Comparison of ENCODE assay signal across 19 mouse cellular contexts in the genomic region with DNA sequence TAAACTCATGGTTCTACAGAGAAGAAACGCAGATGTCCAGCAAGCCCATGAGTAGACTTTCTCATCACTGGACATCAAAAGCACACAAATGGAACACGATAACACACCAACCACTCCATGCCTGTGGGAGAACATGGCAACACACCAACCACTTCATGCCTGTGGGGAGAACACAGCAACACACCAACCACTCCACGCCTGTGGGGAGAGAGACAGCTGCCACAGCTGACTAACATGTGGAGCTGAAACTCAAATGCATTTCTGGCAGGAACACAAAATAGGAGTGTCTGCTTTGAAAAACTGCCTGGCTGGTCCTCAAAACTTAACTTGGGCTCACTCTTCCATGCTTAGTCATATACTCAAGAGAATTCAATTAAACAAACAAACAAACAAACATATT.
DNase-seq lines count a peak whose midpoint lies in the region; ATAC-seq and TF ChIP-seq lines count a peak whose summit lies in the region.
"Had no signal": no experiment of that assay in that cellular context is flagged by ENCODE, and none has a peak within 500 bp of the region (broad histone marks: within the 10 kb centered on the region; RNA-seq: fewer than 3 reads in every experiment).

No protein-coding gene starts in this region.

- H3K79me2 ChIP-seq in myocyte (ENCODE audit: control insufficient read depth, insufficient read depth), result no peaks in the 10 kb centered on the region

- H3K27ac ChIP-seq in embryonic facial prominence, embryonic 14.5 days (replicated peaks; ENCODE audit: low read depth, low read length), result no peak overlapping the region
- H3K27ac ChIP-seq in embryonic facial prominence, embryonic 10.5 days (replicated peaks), result no peak overlapping the region

- TF ChIP-seq POLR2A in myocyte (IDR thresholded peaks at IDR 0.05; ENCODE audit: insufficient read length, low read depth), result no peak

- ATAC-seq in embryonic facial prominence, embryonic 14.5 days (ENCODE audit: low read depth), result no peak
- ATAC-seq: activated CD4-positive, CD25-positive, alpha-beta regulatory T cell, adult 4 months; CD4-positive, CD25-positive, alpha-beta regulatory T cell, adult 4 months; Patski had no signal

- no peaks in the 10 kb centered on the region for H3K9me3 ChIP-seq in embryonic facial prominence, embryonic 14.5 days (ENCODE audit: control insufficient read depth, low read length)
- H3K9me3 ChIP-seq in embryonic facial prominence, embryonic 10.5 days, result no peaks in the 10 kb centered on the region
- H3K9me3 ChIP-seq: G1E had no signal

- H3K9ac ChIP-seq in embryonic facial prominence, embryonic 14.5 days (ENCODE audit: low read depth, low read length), result no peak overlapping the region

- no peak overlapping the region for H3ac ChIP-seq in myocyte (ENCODE audit: control insufficient read depth, insufficient read length)

- H3K27me3 ChIP-seq in embryonic facial prominence, embryonic 14.5 days (replicated peaks; ENCODE audit: control insufficient read depth, insufficient read depth, low read length), result no peaks in the 10 kb centered on the region
- no peaks in the 10 kb centered on the region for H3K27me3 ChIP-seq in embryonic facial prominence, embryonic 10.5 days (replicated peaks; ENCODE audit: low read depth, poor library complexity, severe bottlenecking)
- peaks cover 5% of the 10 kb centered on the region for H3K27me3 ChIP-seq in myocyte (ENCODE audit: control insufficient read depth, insufficient read depth, insufficient read length)
- H3K27me3 ChIP-seq: CH12.LX had no signal

- H3K4me3 ChIP-seq in embryonic facial prominence, embryonic 14.5 days (ENCODE audit: low read depth, low read length), result no peak overlapping the region
- H3K4me3 ChIP-seq in embryonic facial prominence, embryonic 10.5 days, result no peak overlapping the region
- H3K4me3 ChIP-seq in myocyte, result no peak overlapping the region

- DNase-seq in embryonic facial prominence, embryonic 14.5 days (ENCODE audit: low spot score), result peak; percentile 36
- no peak for DNase-seq in embryonic facial prominence, embryonic 10.5 days (ENCODE audit: low spot score)
- DNase-seq in spleen, postnatal 14 days (ENCODE audit: low spot score in 2 of 2), result no peak
- DNase-seq: adrenal gland, adult 2 months; adrenal gland, adult 8-10 months; adrenal gland, postnatal 10 days; adrenal gland, postnatal 14 days; adrenal gland, postnatal 25 days; adrenal gland, postnatal 36 days; B cell, adult 2 months; cerebellum, adult 11 months; cerebellum, adult 11-12 months; cerebellum, adult 18-20 months had no signal

- 81% methylated on average over 3 of the region's 3 CpGs for WGBS in embryonic facial prominence, embryonic 14.5 days
- 87% methylated on average over 3 of the region's 3 CpGs for WGBS in embryonic facial prominence, embryonic 10.5 days

- H3K4me2 ChIP-seq in embryonic facial prominence, embryonic 14.5 days (ENCODE audit: low read depth, low read length), result no peak overlapping the region
- no peak overlapping the region for H3K4me2 ChIP-seq in myocyte (ENCODE audit: low read depth)

- H3K36me3 ChIP-seq in embryonic facial prominence, embryonic 14.5 days (ENCODE audit: control insufficient read depth, insufficient read depth, low read length), result no peaks in the 10 kb centered on the region
- no peaks in the 10 kb centered on the region for H3K36me3 ChIP-seq in embryonic facial prominence, embryonic 10.5 days (replicated peaks)
- H3K36me3 ChIP-seq in myocyte (ENCODE audit: control insufficient read depth, insufficient read depth), result no peaks in the 10 kb centered on the region
- H3K36me3 ChIP-seq: G1E had no signal

- H3K4me1 ChIP-seq in embryonic facial prominence, embryonic 14.5 days (ENCODE audit: control insufficient read depth, insufficient read depth, low read length), result no peaks in the 10 kb centered on the region
- no peaks in the 10 kb centered on the region for H3K4me1 ChIP-seq in embryonic facial prominence, embryonic 10.5 days

TF ChIP-seq in myocyte, 11 proteins besides CTCF, POLR2A, EP300 and RAD21:
- TF ChIP-seq E2F4 (IDR thresholded peaks at IDR 0.05; ENCODE audit: insufficient read depth) (no peak), TCF3 (IDR thresholded peaks at IDR 0.05; ENCODE audit: insufficient read length, low read depth) (peak; percentile 60), POLR2AphosphoS2 (IDR thresholded peaks at IDR 0.05; ENCODE audit: insufficient read length, low read depth) (no peak), USF1 (IDR thresholded peaks at IDR 0.05; ENCODE audit: low read depth) (no peak), SRF (IDR thresholded peaks at IDR 0.05; ENCODE audit: control insufficient read depth, insufficient read length, low read depth) (no peak), MYOG (IDR thresholded peaks at IDR 0.05; ENCODE audit: control insufficient read depth in 1 of 3, insufficient read depth in 1 of 3, insufficient read length in 2 of 3, low read depth in 2 of 3) (peak; percentile 23 to 83 (median 38)), MYOD1 (IDR thresholded peaks at IDR 0.05; ENCODE audit: control insufficient read depth in 1 of 3, insufficient read length in 2 of 3, low read depth in 2 of 3) (peak in 2 of 3 experiments; percentile 74), CEBPB (IDR thresholded peaks at IDR 0.05; ENCODE audit: insufficient read depth, poor library complexity, severe bottlenecking) (no peak), MAX (IDR thresholded peaks at IDR 0.05; ENCODE audit: low read depth) (no peak), REST (IDR thresholded peaks at IDR 0.05; ENCODE audit: insufficient read depth, insufficient read length) (no peak), TCF12 (IDR thresholded peaks at IDR 0.05; ENCODE audit: insufficient read depth, poor library complexity, severe bottlenecking) (no peak)
